Mouse (Mus musculus) pancreas, adult 10 weeks (tissue): ENCODE measurements around the gene Hoxa10. TPM values are rescaled to one million over a fixed set of nuclear protein-coding genes. Genes with fewer than 3 reads are reported as not detected.

ENCODE experiments used
- polyA plus RNA-seq: library from polyadenylated mRNA; stranded (reverse); fragments of 350-450 nt; fragmentation: Illumina TruSeq; extraction: RNeasy Lipid Tissue Mini Kit (QIAGEN cat#74804); gene quantifications from one replicate; pipeline ENCODE4 v1.2.3, GENCODE M21; 2015; ENCODE audit warnings: low read depth, low replicate concordance; ENCODE audit not compliant: insufficient read depth

Gene Hoxa10
- not detected for polyA plus RNA-seq

GRCm38 (mm10) chr6:52240389-52241000 lies at the start of gene Hoxa10:
TSS of gene Hoxa10 (minus strand) at chr6:52240854.

GRCm38 (mm10) chr6:52260654-52261575 lies 20.3 kb upstream of the Hoxa10 start, which contains the start of gene Hoxa13:
TSS of gene Hoxa13 (minus strand) at chr6:52260880.

GRCm38 (mm10) chr6:52245757-52246142 lies 5.1 kb upstream of the Hoxa10 start, which contains the start of gene Hoxa11:
TSS of gene Hoxa11 (minus strand) at chr6:52245810.

GRCm38 (mm10) chr6:52230516-52231165 lies 10.0 kb downstream of the Hoxa10 start, which contains the start of gene Hoxa9:
TSS of gene Hoxa9 (minus strand) at chr6:52231089.

GRCm38 (mm10) chr6:52221337-52221992 lies 19.2 kb downstream of the Hoxa10 start, which contains the start of gene Hoxa7:
TSS of gene Hoxa7 (minus strand) at chr6:52221854.

GRCm38 (mm10) chr6:52213119-52213986 lies 27.3 kb downstream of the Hoxa10 start, which contains the start of the genes Hoxa3 and Gm28308:
TSS of gene Hoxa3 (minus strand) at chr6:52213336.
TSS of gene Gm28308 (minus strand) at chr6:52213339.

GRCm38 (mm10) chr6:52208072-52208867 lies 32.4 kb downstream of the Hoxa10 start, which contains the start of gene Hoxa6:
TSS of gene Hoxa6 (minus strand) at chr6:52208722.

GRCm38 (mm10) chr6:52204050-52204752 lies 36.5 kb downstream of the Hoxa10 start, which contains the start of gene Hoxa5:
TSS of gene Hoxa5 (minus strand) at chr6:52204587.

GRCm38 (mm10) chr6:52190906-52191810 lies 49.5 kb downstream of the Hoxa10 start, which contains the start of gene Hoxa4:
TSS of gene Hoxa4 (minus strand) at chr6:52191753.

Other genes starting within 250 kb of the Hoxa10 start
- gene Skap2, start 228.3 kb downstream of the Hoxa10 start, polyA plus RNA-seq: 8.7 TPM
- gene Hoxa1, start 82.5 kb downstream of the Hoxa10 start, polyA plus RNA-seq: not detected
- 0.63 TPM for gene Hoxa2, start 76.0 kb downstream of the Hoxa10 start, polyA plus RNA-seq
- gene 5730596B20Rik, start 63.4 kb downstream of the Hoxa10 start, polyA plus RNA-seq: not detected
- gene Hoxa4, start 49.1 kb downstream of the Hoxa10 start, polyA plus RNA-seq: 1.6 TPM
- 2.8 TPM for gene Hoxa5, start 36.3 kb downstream of the Hoxa10 start, polyA plus RNA-seq
- not detected for gene Hoxa6, start 32.1 kb downstream of the Hoxa10 start, polyA plus RNA-seq
- gene Hoxa3, start 27.5 kb downstream of the Hoxa10 start, polyA plus RNA-seq: 1.5 TPM
- gene Gm28308, start 27.5 kb downstream of the Hoxa10 start, polyA plus RNA-seq: not detected
- gene Hoxa7, start 19.0 kb downstream of the Hoxa10 start, polyA plus RNA-seq: 0.68 TPM
- gene Hoxa9, start 9.8 kb downstream of the Hoxa10 start, polyA plus RNA-seq: not detected
- not detected for gene Hoxa11, start 5.0 kb upstream of the Hoxa10 start, polyA plus RNA-seq
- gene Hoxa13, start 20.0 kb upstream of the Hoxa10 start, polyA plus RNA-seq: not detected
- gene Evx1, start 72.6 kb upstream of the Hoxa10 start, polyA plus RNA-seq: not detected